Mouse (Mus musculus): Measurements from ENCODE around the gene Spag6. TPM values are rescaled to one million over a fixed set of nuclear protein-coding genes. Genes with fewer than 3 reads are reported as not detected.

Spag6 gene
- polyA plus RNA-seq, 1 experiment from 2014 or later = 0.09 TPM

DNA sequence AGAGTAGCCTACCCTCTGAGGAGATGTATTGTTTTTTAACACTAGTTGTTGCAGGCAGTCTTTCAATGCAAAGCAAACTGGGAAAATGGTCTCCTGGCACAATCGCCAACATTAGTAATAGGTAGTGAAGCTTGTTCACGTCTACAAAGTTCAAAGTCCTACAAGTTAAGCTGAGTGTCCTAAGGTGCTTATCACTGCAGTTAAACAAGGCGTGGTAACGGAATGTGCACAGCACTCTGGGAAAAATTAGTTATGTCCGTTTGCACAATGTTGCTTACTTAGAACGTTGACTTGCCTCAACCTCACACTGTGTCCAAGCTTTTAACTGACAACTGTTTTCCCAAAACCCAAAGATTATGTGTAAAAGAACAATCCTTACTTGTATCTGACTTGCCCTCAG is 80.5 kb downstream of the Spag6 start:
- H3K4me1 ChIP-seq (ENCODE audit: control insufficient read depth, insufficient read depth, low read length) = no peaks in the 10 kb centered on the region
- no peak overlapping the region for H3K9ac ChIP-seq (ENCODE audit: low read length)
- no peaks in the 10 kb centered on the region for H3K36me3 ChIP-seq (ENCODE audit: control insufficient read depth, insufficient read depth, low read length)
- WGBS = 55% methylated on average over 6 of the region's 6 CpGs
- H3K4me2 ChIP-seq (ENCODE audit: low read depth, low read length) = no peak overlapping the region
- no peak overlapping the region for H3K4me3 ChIP-seq (replicated peaks; ENCODE audit: low read length)
- ATAC-seq (ENCODE audit: insufficient read depth, low FRiP score) = peak; percentile 87
- peak overlapping the region; percentile 68; the same call in 1 of the 2 replicates for H3K27ac ChIP-seq (ENCODE audit: low read length)
- H3K27me3 ChIP-seq (ENCODE audit: control insufficient read depth, insufficient read depth, low read length) = no peaks in the 10 kb centered on the region
- no peaks in the 10 kb centered on the region for H3K9me3 ChIP-seq (replicated peaks; ENCODE audit: control insufficient read depth, low read length)

DNA sequence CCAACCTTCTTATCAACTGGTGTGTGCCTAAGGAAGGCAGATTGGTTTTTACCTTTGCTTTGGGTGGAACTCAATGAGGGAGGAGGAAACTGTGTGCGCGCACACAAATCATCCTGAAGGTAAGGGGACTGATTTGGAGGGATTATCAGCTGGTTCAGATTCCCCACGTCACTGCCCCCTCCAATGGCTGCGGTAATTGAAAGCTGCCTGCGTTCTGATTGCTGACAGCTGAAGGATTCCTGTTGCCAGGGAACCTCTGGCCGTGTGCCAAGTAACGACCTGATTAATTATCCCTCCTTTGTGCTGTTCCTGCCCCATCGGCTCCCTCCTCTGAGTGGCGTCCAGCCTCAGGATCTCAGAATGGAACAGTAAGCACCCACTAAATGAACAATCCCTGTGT is 84.4 kb downstream of the Spag6 start:
- no peaks in the 10 kb centered on the region for H3K36me3 ChIP-seq (ENCODE audit: control insufficient read depth, insufficient read depth, low read length)
- peak; percentile 71 for ATAC-seq (ENCODE audit: insufficient read depth, low FRiP score)
- H3K4me3 ChIP-seq (replicated peaks; ENCODE audit: low read length) = no peak overlapping the region
- no peaks in the 10 kb centered on the region for H3K9me3 ChIP-seq (replicated peaks; ENCODE audit: control insufficient read depth, low read length)
- H3K4me1 ChIP-seq (ENCODE audit: control insufficient read depth, insufficient read depth, low read length) = no peaks in the 10 kb centered on the region
- 14% methylated on average over 9 of the region's 9 CpGs for WGBS
- no peak overlapping the region for H3K9ac ChIP-seq (ENCODE audit: low read length)
- H3K27ac ChIP-seq (ENCODE audit: low read length) = no peak overlapping the region
- H3K27me3 ChIP-seq (ENCODE audit: control insufficient read depth, insufficient read depth, low read length) = no peaks in the 10 kb centered on the region
- H3K4me2 ChIP-seq (ENCODE audit: low read depth, low read length) = 0 out of 2 replicates have a peak overlapping the region, but pooled peaks have one; percentile 10

DNA sequence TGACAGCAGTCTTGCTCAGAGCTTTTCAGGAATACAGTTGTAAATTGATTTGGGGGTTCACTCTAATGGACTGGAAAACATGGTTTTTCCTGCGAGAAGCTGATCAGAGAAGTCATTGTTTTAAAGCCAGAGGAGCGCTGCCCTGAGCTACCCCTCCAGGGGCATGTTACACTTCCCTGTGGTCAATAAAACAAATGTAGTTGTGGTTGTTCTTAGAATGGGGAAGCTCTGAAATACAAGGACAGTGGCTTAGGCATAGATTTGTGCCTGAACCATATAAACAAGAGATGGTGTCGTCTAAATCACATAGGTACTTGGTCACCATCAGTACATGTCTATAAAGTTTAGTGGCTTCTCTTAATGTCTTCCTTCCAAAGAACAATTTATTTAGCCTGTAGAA is 86.0 kb downstream of the Spag6 start:
- no peaks in the 10 kb centered on the region for H3K27me3 ChIP-seq (ENCODE audit: control insufficient read depth, insufficient read depth, low read length)
- no peak overlapping the region for H3K9ac ChIP-seq (ENCODE audit: low read length)
- H3K4me1 ChIP-seq (ENCODE audit: control insufficient read depth, insufficient read depth, low read length) = no peaks in the 10 kb centered on the region
- H3K36me3 ChIP-seq (ENCODE audit: control insufficient read depth, insufficient read depth, low read length) = no peaks in the 10 kb centered on the region
- WGBS = 78% methylated on average over 3 of the region's 3 CpGs
- H3K4me3 ChIP-seq (replicated peaks; ENCODE audit: low read length) = no peak overlapping the region
- no peaks in the 10 kb centered on the region for H3K9me3 ChIP-seq (replicated peaks; ENCODE audit: control insufficient read depth, low read length)
- no peak overlapping the region for H3K4me2 ChIP-seq (ENCODE audit: low read depth, low read length)
- ATAC-seq (ENCODE audit: insufficient read depth, low FRiP score) = no peak
- H3K27ac ChIP-seq (ENCODE audit: low read length) = no peak overlapping the region

DNA sequence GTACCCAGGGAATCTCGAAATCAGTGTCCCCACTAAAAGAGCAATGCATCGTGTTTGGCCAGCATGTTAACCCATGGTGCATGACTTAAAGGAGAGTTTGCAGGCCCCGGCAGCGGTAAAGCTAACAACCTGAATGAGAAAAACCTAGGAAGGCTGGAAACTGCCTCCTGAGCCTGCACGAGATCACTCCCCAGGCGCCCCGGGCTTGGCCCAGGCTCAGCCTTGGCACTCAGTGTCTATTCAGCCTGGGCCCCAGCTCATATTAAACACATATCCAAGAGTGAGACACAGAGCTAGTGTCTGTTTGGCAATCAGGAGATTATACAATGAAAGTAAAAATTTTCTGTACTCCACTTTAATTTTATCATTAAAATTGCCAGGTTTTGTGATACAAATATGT is 87.5 kb downstream of the Spag6 start:
- Histone ChIP-seq H3K4me1 (ENCODE audit: control insufficient read depth, insufficient read depth, low read length) (no peaks in the 10 kb centered on the region), H3K9ac (ENCODE audit: low read length) (no peak overlapping the region), H3K9me3 (replicated peaks; ENCODE audit: control insufficient read depth, low read length) (no peaks in the 10 kb centered on the region), H3K4me2 (ENCODE audit: low read depth, low read length) (no peak overlapping the region), H3K36me3 (ENCODE audit: control insufficient read depth, insufficient read depth, low read length) (no peaks in the 10 kb centered on the region), H3K27me3 (ENCODE audit: control insufficient read depth, insufficient read depth, low read length) (no peaks in the 10 kb centered on the region), H3K27ac (ENCODE audit: low read length) (no peak overlapping the region), H3K4me3 (replicated peaks; ENCODE audit: low read length) (no peak overlapping the region)
- WGBS = 81% methylated on average over 7 of the region's 7 CpGs
- ATAC-seq (ENCODE audit: insufficient read depth, low FRiP score) = no peak

DNA sequence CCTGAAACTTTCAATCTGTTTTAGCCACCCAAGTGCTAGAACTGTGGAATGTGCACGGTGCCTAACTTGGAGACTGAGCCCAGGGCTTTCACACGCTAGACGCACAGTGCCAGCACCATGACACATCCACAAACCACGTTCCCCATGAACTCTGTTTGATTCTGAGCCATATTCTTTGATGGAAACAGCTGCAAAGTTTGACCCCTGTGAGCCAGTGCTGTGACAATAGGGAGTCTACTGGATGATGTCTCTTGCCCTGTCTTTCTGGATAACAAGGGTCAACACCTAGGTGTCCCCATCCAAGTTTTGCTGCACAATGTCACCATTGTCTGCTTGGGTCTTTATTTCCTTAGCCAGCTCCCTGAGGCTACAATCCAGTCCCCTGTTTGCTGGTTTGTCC is 100.4 kb downstream of the Spag6 start:
- WGBS = 78% methylated on average over 4 of the region's 4 CpGs
- peaks cover 9% of the 10 kb centered on the region for H3K27me3 ChIP-seq (ENCODE audit: control insufficient read depth, insufficient read depth, low read length)
- no peaks in the 10 kb centered on the region for H3K9me3 ChIP-seq (replicated peaks; ENCODE audit: control insufficient read depth, low read length)
- no peaks in the 10 kb centered on the region for H3K4me1 ChIP-seq (ENCODE audit: control insufficient read depth, insufficient read depth, low read length)
- ATAC-seq (ENCODE audit: insufficient read depth, low FRiP score) = no peak
- H3K4me3 ChIP-seq (replicated peaks; ENCODE audit: low read length) = no peak overlapping the region
- no peak overlapping the region for H3K9ac ChIP-seq (ENCODE audit: low read length)
- H3K4me2 ChIP-seq (ENCODE audit: low read depth, low read length) = no peak overlapping the region
- H3K27ac ChIP-seq (ENCODE audit: low read length) = no peak overlapping the region
- no peaks in the 10 kb centered on the region for H3K36me3 ChIP-seq (ENCODE audit: control insufficient read depth, insufficient read depth, low read length)

DNA sequence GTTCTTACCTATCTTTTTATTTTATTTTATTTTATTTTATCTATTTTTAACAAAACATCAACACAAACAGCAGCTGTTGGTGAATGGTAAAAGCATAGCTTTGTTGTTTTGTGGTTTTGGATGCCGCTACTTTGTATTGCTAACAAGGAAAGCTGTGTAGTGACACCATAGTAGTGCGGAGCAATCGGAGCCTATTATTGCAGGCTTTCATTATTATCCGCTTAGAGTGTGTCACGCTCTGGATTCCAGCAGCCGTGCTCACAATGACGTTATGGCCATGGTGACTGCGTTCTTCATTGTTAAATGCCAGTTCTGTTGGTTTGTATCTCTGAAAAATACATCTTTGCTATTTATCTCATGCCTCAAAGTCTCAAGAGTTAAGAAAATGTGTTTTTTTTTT is 103.9 kb downstream of the Spag6 start:
- 78% methylated on average over 8 of the region's 8 CpGs for WGBS
- Histone ChIP-seq H3K4me3 (replicated peaks; ENCODE audit: low read length) (no peak overlapping the region), H3K27me3 (ENCODE audit: control insufficient read depth, insufficient read depth, low read length) (peaks cover 35% of the 10 kb centered on the region), H3K9me3 (replicated peaks; ENCODE audit: control insufficient read depth, low read length) (no peaks in the 10 kb centered on the region), H3K27ac (ENCODE audit: low read length) (no peak overlapping the region), H3K4me1 (ENCODE audit: control insufficient read depth, insufficient read depth, low read length) (peaks cover 16% of the 10 kb centered on the region), H3K36me3 (ENCODE audit: control insufficient read depth, insufficient read depth, low read length) (no peaks in the 10 kb centered on the region), H3K9ac (ENCODE audit: low read length) (no peak overlapping the region), H3K4me2 (ENCODE audit: low read depth, low read length) (no peak overlapping the region)
- ATAC-seq (ENCODE audit: insufficient read depth, low FRiP score) = no peak

DNA sequence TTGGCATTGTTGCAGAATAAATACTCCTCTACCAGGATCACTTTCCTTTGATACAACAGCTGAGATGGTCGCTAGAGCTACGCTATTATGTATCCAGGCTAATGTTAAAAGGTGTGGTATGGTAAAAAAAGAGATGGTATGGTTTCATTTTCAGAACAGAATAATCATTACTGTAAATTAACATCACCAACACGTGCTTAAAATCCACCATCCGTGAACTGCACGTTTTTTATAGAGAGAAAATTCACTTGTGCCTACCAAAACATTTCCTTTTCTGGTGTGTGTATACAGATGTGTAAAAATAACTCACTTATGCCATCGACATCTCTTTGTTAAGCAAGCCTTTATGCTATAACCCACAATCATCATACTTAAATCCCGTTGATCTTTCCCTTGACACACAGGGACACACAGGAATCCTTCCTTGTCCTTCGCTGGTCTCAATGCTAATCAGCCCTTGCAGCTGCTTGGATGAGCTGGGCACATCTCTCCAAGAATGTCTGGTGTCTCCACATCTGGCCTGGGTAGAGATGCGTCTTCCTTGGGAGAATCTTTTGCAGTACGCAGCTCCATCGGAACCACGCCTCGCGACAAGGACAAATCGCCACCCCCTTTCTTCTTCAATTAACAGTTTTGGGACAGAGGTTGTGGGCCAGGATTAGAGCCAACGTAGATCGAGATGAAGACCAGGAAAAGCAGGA is 105.6 kb downstream of the Spag6 start:
- H3K4me1 ChIP-seq (ENCODE audit: control insufficient read depth, insufficient read depth, low read length) = peaks cover 16% of the 10 kb centered on the region
- H3K9ac ChIP-seq (ENCODE audit: low read length) = no peak overlapping the region
- ATAC-seq (ENCODE audit: insufficient read depth, low FRiP score) = no peak
- H3K4me2 ChIP-seq (ENCODE audit: low read depth, low read length) = peak overlapping the region; percentile 57
- H3K27ac ChIP-seq (ENCODE audit: low read length) = no peak overlapping the region
- no peaks in the 10 kb centered on the region for H3K9me3 ChIP-seq (replicated peaks; ENCODE audit: control insufficient read depth, low read length)
- H3K4me3 ChIP-seq (replicated peaks; ENCODE audit: low read length) = peak overlapping the region; percentile 47
- H3K36me3 ChIP-seq (ENCODE audit: control insufficient read depth, insufficient read depth, low read length) = no peaks in the 10 kb centered on the region
- peaks cover 35% of the 10 kb centered on the region for H3K27me3 ChIP-seq (ENCODE audit: control insufficient read depth, insufficient read depth, low read length)
- 19% methylated on average over 17 of the region's 17 CpGs for WGBS

Other genes starting within 250 kb of the Spag6 start
- gene Commd3, start 21.6 kb upstream of the Spag6 start, polyA plus RNA-seq (2015; fragmentation: Nextera tagmentation; extraction: Ambion mirVana) = 190 and 214 TPM in 2 replicates
- 15.6 and 18.1 TPM in 2 replicates for gene Bmi1, start 17.0 kb upstream of the Spag6 start, polyA plus RNA-seq (2015; fragmentation: Nextera tagmentation; extraction: Ambion mirVana)

Data from stomach, embryonic 16.5 days (tissue).